Mouse (Mus musculus) hindbrain, embryonic 14.5 days (tissue): ENCODE results near the gene Cabp2. TPM values are rescaled to one million over a fixed set of nuclear protein-coding genes. Genes with fewer than 3 reads are reported as not detected.

ENCODE experiments used
- ATAC-seq: fragments of 200-750 bp; cut with Nextera tagmentation; 2 replicates; pipeline ENCODE4 v1.8.0; 2017; ENCODE audit warnings: moderate number of reproducible peaks, mild to moderate bottlenecking, moderate TSS enrichment, moderate library complexity; ENCODE audit not compliant: low FRiP score
- DNase-seq: peaks from one replicate; pipeline ENCODE4 v3.0.0-alpha.2; 2015; ENCODE audit warnings: low spot score
- H3K27ac ChIP-seq: fragments of 300-500 bp; sonication (generic); 2 replicates; pipeline ENCODE4 v1.5.1; 2014; ENCODE audit warnings: mild to moderate bottlenecking, moderate library complexity
- H3K27me3 ChIP-seq: fragments of 300-500 bp; sonication (generic); 2 replicates; pipeline ENCODE4 v1.6.1; 2014; ENCODE audit warnings: mild to moderate bottlenecking, low read length, mixed read lengths; ENCODE audit not compliant: control insufficient read depth, insufficient read depth
- H3K36me3 ChIP-seq: fragments of 300-500 bp; sonication (generic); replicated peaks from 2 replicates; pipeline ENCODE4 v1.6.1; 2014; ENCODE audit not compliant: control insufficient read depth, insufficient read depth
- H3K4me1 ChIP-seq: fragments of 300-500 bp; sonication (generic); replicated peaks from 2 replicates; pipeline ENCODE4 v1.6.1; 2014; ENCODE audit warnings: antibody characterized with exemption, low read length, mixed read lengths; ENCODE audit not compliant: control insufficient read depth, insufficient read depth
- H3K4me2 ChIP-seq: fragments of 300-500 bp; sonication (generic); replicated peaks from 2 replicates; pipeline ENCODE4 v1.6.1; 2014; ENCODE audit warnings: mild to moderate bottlenecking, moderate library complexity
- H3K4me3 ChIP-seq: fragments of 300-500 bp; sonication (generic); replicated peaks from 2 replicates; pipeline ENCODE4 v1.5.1; 2014; ENCODE audit warnings: mild to moderate bottlenecking, low read length
- H3K9ac ChIP-seq: fragments of 300-500 bp; sonication (generic); 2 replicates; pipeline ENCODE4 v1.6.1; 2014
- H3K9me3 ChIP-seq: fragments of 300-500 bp; sonication (generic); 2 replicates; pipeline ENCODE4 v1.6.1; 2016; ENCODE audit warnings: low read length; ENCODE audit not compliant: control insufficient read depth
- WGBS: fragments of 180-500 bp; shearing (Covaris S2); extraction: QIAGEN DNeasy Blood & Tissue Kit; methylation state at CpG from one replicate; pipeline ENCODE4 v1.1.7; 2014; 5-methylcytosine and 5-hydroxymethylcytosine counted together
- polyA plus RNA-seq: library from polyadenylated mRNA; unstranded; fragments of >200 nt; fragmentation: Nextera tagmentation; extraction: Ambion mirVana; gene quantifications from 2 replicates; pipeline ENCODE4 v1.2.1, GENCODE M21; 2014

The Cabp2 gene
- polyA plus RNA-seq, 1 experiment from 2014 or later: not detected

- Histone ChIP-seq H3K36me3 (no peaks in the 10 kb centered on the region), H3K9me3 (no peaks in the 10 kb centered on the region), H3K27me3 (no peaks in the 10 kb centered on the region), H3K4me2 (no peak overlapping the region), H3K9ac (no peak overlapping the region), H3K4me3 (no peak overlapping the region), H3K4me1 (no peaks in the 10 kb centered on the region), H3K27ac (no peak overlapping the region)
- WGBS: 84% methylated on average over 8 of the region's 8 CpGs
- ATAC-seq: no peak
- no peak for DNase-seq
Measured at GRCm38 (mm10) chr19:4070756-4071155, 10.6 kb upstream of the Cabp2 start.

- no peak overlapping the region for H3K9ac ChIP-seq
- H3K4me2 ChIP-seq: no peak overlapping the region
- DNase-seq (no peak), ATAC-seq (no peak)
- WGBS: 89% methylated on average over 6 of the region's 6 CpGs
- no peak overlapping the region for H3K4me3 ChIP-seq
- no peaks in the 10 kb centered on the region for H3K9me3 ChIP-seq
- H3K27ac ChIP-seq: no peak overlapping the region
- no peaks in the 10 kb centered on the region for H3K4me1 ChIP-seq
- H3K36me3 ChIP-seq: no peaks in the 10 kb centered on the region
- H3K27me3 ChIP-seq: no peaks in the 10 kb centered on the region
Measured at GRCm38 (mm10) chr19:4071406-4071805, 10.0 kb upstream of the Cabp2 start.

- Histone ChIP-seq H3K4me2 (no peak overlapping the region), H3K27me3 (no peaks in the 10 kb centered on the region), H3K36me3 (no peaks in the 10 kb centered on the region), H3K4me3 (no peak overlapping the region), H3K27ac (no peak overlapping the region), H3K9me3 (no peaks in the 10 kb centered on the region), H3K9ac (no peak overlapping the region), H3K4me1 (no peaks in the 10 kb centered on the region)
- 89% methylated on average over 6 of the region's 6 CpGs for WGBS
- ATAC-seq (no peak), DNase-seq (no peak)
Measured at GRCm38 (mm10) chr19:4072706-4073424, 8.5 kb upstream of the Cabp2 start.

- no peaks in the 10 kb centered on the region for H3K4me1 ChIP-seq
- H3K36me3 ChIP-seq: no peaks in the 10 kb centered on the region
- H3K9me3 ChIP-seq: no peaks in the 10 kb centered on the region
- ATAC-seq (no peak), DNase-seq (no peak)
- no peak overlapping the region for H3K9ac ChIP-seq
- no peak overlapping the region for H3K4me2 ChIP-seq
- H3K27me3 ChIP-seq: no peaks in the 10 kb centered on the region
- H3K27ac ChIP-seq: no peak overlapping the region
- H3K4me3 ChIP-seq: no peak overlapping the region
- WGBS: 79% methylated on average over 1 of the region's 1 CpGs
Measured at GRCm38 (mm10) chr19:4075531-4075930, 5.8 kb upstream of the Cabp2 start.

DNA sequence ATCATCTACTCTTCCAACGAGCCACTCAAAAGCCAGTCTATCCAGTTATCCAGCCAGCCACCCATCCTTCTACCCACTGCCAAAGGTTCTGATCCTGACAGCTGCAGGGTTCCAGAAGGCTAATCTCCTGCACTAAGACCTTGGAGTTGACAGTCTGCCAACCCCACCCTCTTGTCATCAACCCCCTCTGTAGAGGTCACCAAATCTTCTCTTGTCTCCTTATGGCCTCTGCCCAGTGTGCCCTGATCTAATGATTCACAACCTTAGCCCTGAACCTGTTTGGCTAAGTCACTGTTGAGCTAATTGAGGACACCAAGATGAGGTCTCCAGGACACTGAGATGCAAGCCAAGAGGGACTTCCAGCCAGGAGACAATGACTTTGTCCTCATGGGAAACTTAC is 1.8 kb upstream of the Cabp2 start:
- Histone ChIP-seq H3K4me2 (no peak overlapping the region), H3K36me3 (no peaks in the 10 kb centered on the region), H3K9me3 (no peaks in the 10 kb centered on the region), H3K27ac (no peak overlapping the region), H3K27me3 (no peaks in the 10 kb centered on the region), H3K4me3 (no peak overlapping the region), H3K9ac (no peak overlapping the region), H3K4me1 (no peaks in the 10 kb centered on the region)
- ATAC-seq: no peak
- DNase-seq: no peak
- 85% methylated on average over 1 of the region's 1 CpGs for WGBS

DNA sequence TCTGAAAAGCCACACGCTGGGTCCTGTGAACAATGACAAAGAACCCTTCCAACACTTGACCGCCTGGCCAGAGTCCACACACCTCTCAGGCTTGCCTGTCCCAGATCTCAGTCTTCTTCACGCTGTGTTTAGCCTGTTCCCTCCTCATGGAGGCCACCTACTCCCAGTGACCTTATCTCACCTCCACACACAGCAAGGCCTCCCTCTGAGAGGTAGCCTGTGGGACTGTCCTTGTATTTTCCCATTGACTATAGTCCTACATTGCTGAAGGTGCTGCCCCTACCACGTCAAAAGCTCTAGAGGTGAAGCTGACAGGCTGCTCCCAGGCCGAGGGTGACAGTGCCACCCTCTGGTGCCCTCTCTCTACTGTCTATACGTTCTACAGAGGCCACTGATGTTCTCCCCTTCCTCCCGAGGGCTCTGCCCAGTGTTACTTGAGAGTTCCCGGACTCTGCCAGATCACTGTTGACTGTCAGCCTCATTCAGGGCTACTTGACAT is 818 bp upstream of the Cabp2 start:
- Histone ChIP-seq H3K27ac (no peak overlapping the region), H3K9ac (no peak overlapping the region), H3K4me1 (no peaks in the 10 kb centered on the region), H3K9me3 (no peaks in the 10 kb centered on the region), H3K27me3 (no peaks in the 10 kb centered on the region), H3K36me3 (no peaks in the 10 kb centered on the region), H3K4me2 (no peak overlapping the region), H3K4me3 (no peak overlapping the region)
- ATAC-seq (no peak), DNase-seq (no peak)
- 75% methylated on average over 8 of the region's 8 CpGs for WGBS

GRCm38 (mm10) chr19:4082219-4082965 is 1.0 kb downstream of the Cabp2 start:
- no peak for ATAC-seq
- Histone ChIP-seq H3K9me3 (no peaks in the 10 kb centered on the region), H3K27ac (no peak overlapping the region), H3K27me3 (no peaks in the 10 kb centered on the region), H3K4me3 (no peak overlapping the region), H3K4me2 (no peak overlapping the region), H3K9ac (no peak overlapping the region), H3K36me3 (no peaks in the 10 kb centered on the region), H3K4me1 (no peaks in the 10 kb centered on the region)
- DNase-seq: no peak
- 92% methylated on average over 11 of the region's 11 CpGs for WGBS

- no peak for ATAC-seq
- Histone ChIP-seq H3K4me3 (no peak overlapping the region), H3K27ac (no peak overlapping the region), H3K4me1 (no peaks in the 10 kb centered on the region), H3K4me2 (no peak overlapping the region), H3K36me3 (no peaks in the 10 kb centered on the region), H3K9me3 (no peaks in the 10 kb centered on the region), H3K9ac (no peak overlapping the region), H3K27me3 (no peaks in the 10 kb centered on the region)
- WGBS: 79% methylated on average over 7 of the region's 7 CpGs
- DNase-seq: no peak
Measured at GRCm38 (mm10) chr19:4083316-4083715, 1.9 kb downstream of the Cabp2 start.

- Histone ChIP-seq H3K4me1 (no peaks in the 10 kb centered on the region), H3K27ac (no peak overlapping the region), H3K36me3 (no peaks in the 10 kb centered on the region), H3K9me3 (no peaks in the 10 kb centered on the region), H3K27me3 (no peaks in the 10 kb centered on the region), H3K4me2 (no peak overlapping the region), H3K4me3 (no peak overlapping the region), H3K9ac (no peak overlapping the region)
- WGBS: 29% methylated on average over 8 of the region's 8 CpGs
- DNase-seq: no peak
- ATAC-seq: no peak
Measured at GRCm38 (mm10) chr19:4083826-4084225, 2.4 kb downstream of the Cabp2 start.
